Mouse (Mus musculus) lung, adult 2 months (tissue): ENCODE data around the gene Magi2.

Experiments used
- CTCF ChIP-seq: fragments of 200-500 bp; IDR thresholded peaks from 2 replicates; pipeline ENCODE4 v1.5.1; 2011; ENCODE audit warnings: mild to moderate bottlenecking, low read length, control low read depth; ENCODE audit not compliant: insufficient read depth
- POLR2A ChIP-seq: fragments of 200-500 bp; IDR thresholded peaks from 2 replicates; pipeline ENCODE4 v1.6.1; 2011; ENCODE audit warnings: low read depth, mild to moderate bottlenecking, control low read depth, low read length, borderline replicate concordance; ENCODE audit errors: extremely low read depth

GRCm38 (mm10) chr5:19465383-19465782 lies 238.5 kb downstream of the Magi2 start:
- TF ChIP-seq CTCF (no peak), POLR2A (no peak)
